Comparison of ENCODE assay signal across 8 mouse cellular contexts in genomic region chr5:24423129-24424003, GRCm38 (mm10). TPM values are rescaled to one million over a fixed set of nuclear protein-coding genes. Genes with fewer than 3 reads are reported as not detected.
DNase-seq lines count a peak whose midpoint lies in the region; ATAC-seq and TF ChIP-seq lines count a peak whose summit lies in the region.

Gene Cdk5, minus strand, starts transcription at chr5:24423530.
Gene Slc4a2, plus strand, starts transcription at chr5:24423837.

- peaks cover 36% of the 10 kb centered on the region for H3K36me3 ChIP-seq in embryonic facial prominence, embryonic 14.5 days (ENCODE audit: control insufficient read depth, insufficient read depth, low read length)
- H3K36me3 ChIP-seq in heart, adult 2 months (ENCODE audit: control insufficient read depth, insufficient read depth, low read length), result no peaks in the 10 kb centered on the region
- H3K36me3 ChIP-seq in limb, embryonic 13.5 days, result peaks cover 30% of the 10 kb centered on the region
- peaks cover 18% of the 10 kb centered on the region; the same call in 1 of the 2 replicates for H3K36me3 ChIP-seq in midbrain, embryonic 16.5 days (ENCODE audit: control insufficient read depth, insufficient read depth, low read length)

- peak within 1 kb of the TSS; percentile 85 for H3K4me2 ChIP-seq in embryonic facial prominence, embryonic 14.5 days (ENCODE audit: low read depth, low read length)
- H3K4me2 ChIP-seq in limb, embryonic 13.5 days (replicated peaks), result peak within 1 kb of the TSS; percentile 95
- peak within 1 kb of the TSS; percentile 94 for H3K4me2 ChIP-seq in midbrain, embryonic 16.5 days (ENCODE audit: low read length)

- intact Hi-C loops in heart, adult 2 months (cut with DNase I), result loop anchor here (1.0 to 5.0 kb wide), 3 partner anchors 27 to 154 kb away; partner anchors contain the start of gene Abcf2

- TF ChIP-seq CTCF in heart, adult 2 months (IDR thresholded peaks at IDR 0.05), result peak; percentile 17; the same call in 1 of the 2 replicates

- H3K4me1 ChIP-seq in embryonic facial prominence, embryonic 14.5 days (ENCODE audit: control insufficient read depth, insufficient read depth, low read length), result peaks cover 42% of the 10 kb centered on the region
- H3K4me1 ChIP-seq in heart, adult 2 months (ENCODE audit: control insufficient read depth, insufficient read depth, low read length), result peaks cover 8% of the 10 kb centered on the region
- peaks cover 49% of the 10 kb centered on the region for H3K4me1 ChIP-seq in limb, embryonic 13.5 days
- H3K4me1 ChIP-seq in midbrain, embryonic 16.5 days (ENCODE audit: control insufficient read depth, insufficient read depth, low read length), result peaks cover 30% of the 10 kb centered on the region

- peak within 1 kb of the TSS; percentile 93 for H3K27ac ChIP-seq in embryonic facial prominence, embryonic 14.5 days (replicated peaks; ENCODE audit: low read depth, low read length)
- peak within 1 kb of the TSS; percentile 98 for H3K27ac ChIP-seq in heart, adult 2 months
- peak within 1 kb of the TSS; percentile 91 for H3K27ac ChIP-seq in limb, embryonic 13.5 days
- H3K27ac ChIP-seq in midbrain, embryonic 16.5 days (ENCODE audit: low read length), result peak within 1 kb of the TSS; percentile 94

- DNase-seq in 3T3-L1 (ENCODE audit: low read depth, low spot score), result peak; percentile 100
- DNase-seq in adrenal gland, postnatal 4 days (ENCODE audit: low spot score in 2 of 2), result peak; percentile 81 to 93
- peak; percentile 100 for DNase-seq in embryonic facial prominence, embryonic 14.5 days (ENCODE audit: low spot score)
- peak; percentile 97 to 99 for DNase-seq in heart, adult 2 months
- peak; percentile 99 for DNase-seq in kidney, adult 8-10 months
- DNase-seq in spleen, postnatal 10 days (ENCODE audit: low spot score in 2 of 2), result peak; percentile 92 to 97

- peak; percentile 98 for TF ChIP-seq EP300 in heart, adult 2 months (IDR thresholded peaks at IDR 0.05; ENCODE audit: insufficient read depth, low read depth, low read length)

- under 1% methylated on average over 45 of the region's 46 CpGs for WGBS in embryonic facial prominence, embryonic 14.5 days
- under 1% methylated on average over 46 of the region's 46 CpGs for WGBS in heart, adult 2 months
- under 1% methylated on average over 46 of the region's 46 CpGs for WGBS in limb, embryonic 13.5 days
- WGBS in midbrain, embryonic 16.5 days, result under 1% methylated on average over 46 of the region's 46 CpGs

- H3K4me3 ChIP-seq in embryonic facial prominence, embryonic 14.5 days (ENCODE audit: low read depth, low read length), result peak within 1 kb of the TSS; percentile 51
- peak within 1 kb of the TSS; percentile 82 for H3K4me3 ChIP-seq in heart, adult 2 months
- H3K4me3 ChIP-seq in limb, embryonic 13.5 days, result peak within 1 kb of the TSS; percentile 70
- peak within 1 kb of the TSS; percentile 68 for H3K4me3 ChIP-seq in midbrain, embryonic 16.5 days (ENCODE audit: low read depth, low read length)

- ATAC-seq in embryonic facial prominence, embryonic 14.5 days (ENCODE audit: low read depth), result peak; percentile 96
- ATAC-seq in limb, embryonic 13.5 days (ENCODE audit: low FRiP score, low read depth), result peak; percentile 94
- peak; percentile 96 for ATAC-seq in midbrain, embryonic 16.5 days

- H3K79me2 ChIP-seq in heart, adult 2 months (replicated peaks; ENCODE audit: control insufficient read depth, insufficient read depth, low read length), result peaks cover 3% of the 10 kb centered on the region; the same call in 1 of the 2 replicates

- H3K9ac ChIP-seq in embryonic facial prominence, embryonic 14.5 days (ENCODE audit: low read depth, low read length), result peak within 1 kb of the TSS; percentile 75
- peak within 1 kb of the TSS; percentile 85 for H3K9ac ChIP-seq in heart, adult 2 months (ENCODE audit: low read depth, low read length)
- peak within 1 kb of the TSS; percentile 83 for H3K9ac ChIP-seq in limb, embryonic 13.5 days
- H3K9ac ChIP-seq in midbrain, embryonic 16.5 days (ENCODE audit: low read depth, low read length), result peak within 1 kb of the TSS; percentile 84

- H3K27me3 ChIP-seq in embryonic facial prominence, embryonic 14.5 days (replicated peaks; ENCODE audit: control insufficient read depth, insufficient read depth, low read length), result no peaks in the 10 kb centered on the region
- H3K27me3 ChIP-seq in heart, adult 2 months (ENCODE audit: control insufficient read depth, insufficient read depth, low read length), result no peaks in the 10 kb centered on the region
- no peaks in the 10 kb centered on the region for H3K27me3 ChIP-seq in limb, embryonic 13.5 days
- no peaks in the 10 kb centered on the region; the same call in 1 of the 2 replicates for H3K27me3 ChIP-seq in midbrain, embryonic 16.5 days (ENCODE audit: control insufficient read depth, insufficient read depth, low read depth, low read length)

- H3K9me3 ChIP-seq in embryonic facial prominence, embryonic 14.5 days (ENCODE audit: control insufficient read depth, low read length), result no peaks in the 10 kb centered on the region
- no peaks in the 10 kb centered on the region for H3K9me3 ChIP-seq in limb, embryonic 13.5 days
- H3K9me3 ChIP-seq in midbrain, embryonic 16.5 days (replicated peaks; ENCODE audit: control insufficient read depth, low read length, poor library complexity, severe bottlenecking), result no peaks in the 10 kb centered on the region

- TF ChIP-seq POLR2A in heart, adult 2 months (IDR thresholded peaks at IDR 0.05; ENCODE audit: insufficient read depth, low read depth, low read length), result peak; percentile 96

RNA-seq across cellular contexts. Expression of gene Cdk5, which starts in this region (rescaled TPM):
- total RNA-seq in adrenal gland, postnatal 4 days (2021), result 10 to 100 TPM; 42.6 to 43.9 TPM
- 48.2 and 55.0 TPM in 2 replicates for polyA plus RNA-seq in embryonic facial prominence, embryonic 14.5 days (2014; fragmentation: Nextera tagmentation; extraction: Ambion mirVana)
- 10 to 100 TPM; 19.9 to 21.7 TPM for total RNA-seq in heart, adult 2 months (2021)
- polyA plus RNA-seq in heart, adult 2 months (2012; rRNA removed), result 42.7 and 51.8 TPM in 2 replicates
- polyA plus RNA-seq in limb, embryonic 13.5 days (2015; fragmentation: Nextera tagmentation; extraction: Ambion mirVana), result 53.5 and 59.5 TPM in 2 replicates
- polyA plus RNA-seq in midbrain, embryonic 16.5 days (2015; fragmentation: Nextera tagmentation; extraction: Ambion mirVana), result 130 and 149 TPM in 2 replicates

RNA-seq across cellular contexts. Expression of gene Slc4a2, which starts in this region (rescaled TPM):
- 10 to 100 TPM; 60.8 to 70.1 TPM for total RNA-seq in adrenal gland, postnatal 4 days (2021)
- polyA plus RNA-seq in embryonic facial prominence, embryonic 14.5 days (2014; fragmentation: Nextera tagmentation; extraction: Ambion mirVana), result 26.0 and 31.0 TPM in 2 replicates
- total RNA-seq in heart, adult 2 months (2021), result 10 to 100 TPM; 22.4 to 25.9 TPM
- 37.9 and 41.2 TPM in 2 replicates for polyA plus RNA-seq in heart, adult 2 months (2012; rRNA removed)
- 39.5 and 42.0 TPM in 2 replicates for polyA plus RNA-seq in limb, embryonic 13.5 days (2015; fragmentation: Nextera tagmentation; extraction: Ambion mirVana)
- polyA plus RNA-seq in midbrain, embryonic 16.5 days (2015; fragmentation: Nextera tagmentation; extraction: Ambion mirVana), result 22.2 and 23.7 TPM in 2 replicates

Comparison
In these comparisons a context has a peak if more than half of its experiments do, and no peak if none do; other contexts are left out.
1. Peak in every context shown above with its lines: DNase-seq, ATAC-seq, H3K4me3 ChIP-seq and H3K27ac ChIP-seq.